Mouse (Mus musculus) embryo, embryonic 10 days (tissue): Measurements from ENCODE around the gene Tbc1d10b.
"Not testable (repeated sequence)": the region's sequence is repeated elsewhere in the genome, so short reads cannot be mapped to it uniquely, and the experiment has no call there.

Experiments
- DNase-seq: peaks from one replicate; pipeline ENCODE4 v3.0.0-alpha.2; 2015; ENCODE audit warnings: low spot score

Gene Tbc1d10b

DNA sequence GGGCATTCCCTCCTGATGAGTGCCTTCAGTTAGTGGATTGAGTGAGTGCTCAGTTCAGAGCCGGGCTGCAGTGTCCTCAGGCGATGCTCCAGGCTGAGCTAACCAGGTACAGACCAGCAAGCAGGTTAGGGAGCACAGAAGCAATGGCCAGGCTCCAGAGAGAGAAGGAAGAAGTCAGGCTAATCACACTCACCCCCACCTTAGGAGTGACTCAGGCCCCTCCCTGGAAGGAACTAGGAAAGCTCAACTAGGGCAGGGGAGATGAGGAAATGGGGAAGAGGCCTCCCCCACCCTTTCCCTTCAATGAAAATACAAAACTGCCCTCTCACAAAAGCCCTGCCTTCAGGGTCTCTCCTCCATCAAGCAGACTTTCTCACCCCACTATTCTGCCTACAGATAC, 1.7 kb downstream of the Tbc1d10b start:
- no peak for DNase-seq

DNA sequence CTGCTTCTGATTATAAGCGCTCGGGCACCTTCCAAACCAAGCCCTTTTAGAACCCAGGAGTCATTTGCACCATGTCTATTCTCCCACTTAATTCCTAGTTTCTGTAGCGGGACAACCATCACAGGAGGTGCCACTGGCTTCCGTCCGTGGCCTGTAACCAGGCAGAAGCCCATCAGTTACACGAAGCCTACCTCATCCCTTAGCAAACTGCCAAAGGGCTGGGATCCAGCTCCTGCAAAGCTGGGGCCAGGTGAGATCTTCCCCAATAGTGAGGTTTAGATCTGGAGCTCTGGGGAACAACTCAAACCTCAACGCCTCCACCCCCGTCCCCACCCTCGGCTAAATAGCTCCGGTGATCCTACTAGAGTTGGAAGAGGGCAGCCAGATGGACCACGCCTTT, 11.8 kb downstream of the Tbc1d10b start:
- no peak for DNase-seq

DNA sequence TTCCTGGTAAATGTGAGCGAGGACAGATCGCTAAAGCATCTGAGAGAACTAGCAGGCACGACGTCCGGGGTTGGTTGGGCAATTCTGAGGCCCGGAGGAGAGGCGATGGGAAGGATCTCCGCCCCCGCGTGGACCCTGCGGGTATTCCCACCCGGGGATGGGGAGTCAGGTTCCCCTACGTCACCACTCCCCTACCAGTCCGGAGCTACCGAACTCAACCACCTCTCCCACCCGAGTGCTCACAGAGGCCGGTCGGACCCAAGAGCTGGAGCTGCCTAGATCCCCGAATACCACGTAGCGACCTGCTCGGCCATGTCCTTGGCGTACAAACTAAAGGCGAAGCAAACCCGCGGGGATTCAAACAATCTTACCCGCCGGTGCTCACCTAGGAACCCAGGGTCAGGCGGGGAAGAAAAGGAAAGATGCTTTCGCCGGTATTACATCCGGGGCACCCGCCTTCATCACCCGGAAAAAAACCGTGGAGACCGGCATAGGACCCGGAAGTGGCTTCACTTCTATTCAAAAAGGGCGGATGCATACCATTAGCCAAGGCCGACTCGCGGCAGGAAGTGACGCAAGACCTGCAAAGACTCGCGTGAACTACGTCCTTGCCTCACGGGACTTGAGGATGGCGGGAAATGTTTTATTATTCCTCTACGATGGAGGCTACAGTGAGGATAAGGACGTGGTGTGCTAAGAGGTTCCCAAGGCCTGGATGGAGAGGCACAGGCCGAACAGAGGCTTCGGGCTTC, 12.5 kb downstream of the Tbc1d10b start, which contains the start of gene Cd2bp2:
Cd2bp2 (minus strand) TSS at position 507 of the 752 bp plus-strand sequence.
- peak; percentile 99 for DNase-seq

DNA sequence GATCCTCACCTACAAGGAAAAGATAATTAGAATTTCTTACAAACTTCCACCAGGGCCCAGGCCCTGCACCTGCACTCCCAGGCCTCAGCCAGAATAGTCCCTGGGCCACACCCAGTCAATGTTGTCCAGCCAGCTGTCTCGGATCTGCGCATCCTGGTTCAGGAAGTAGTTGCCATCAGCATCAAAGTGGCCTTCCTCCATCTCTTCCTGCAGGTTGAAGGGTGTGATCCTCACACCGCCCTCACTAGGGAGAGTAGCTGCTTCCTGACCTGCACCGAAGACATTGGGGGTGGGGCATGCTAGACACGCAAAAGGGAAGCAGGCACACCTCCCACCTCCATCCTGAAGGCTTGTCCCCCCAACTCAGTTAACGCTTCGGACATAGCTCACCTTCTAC, 13.6 kb downstream of the Tbc1d10b start:
- no peak for DNase-seq

DNA sequence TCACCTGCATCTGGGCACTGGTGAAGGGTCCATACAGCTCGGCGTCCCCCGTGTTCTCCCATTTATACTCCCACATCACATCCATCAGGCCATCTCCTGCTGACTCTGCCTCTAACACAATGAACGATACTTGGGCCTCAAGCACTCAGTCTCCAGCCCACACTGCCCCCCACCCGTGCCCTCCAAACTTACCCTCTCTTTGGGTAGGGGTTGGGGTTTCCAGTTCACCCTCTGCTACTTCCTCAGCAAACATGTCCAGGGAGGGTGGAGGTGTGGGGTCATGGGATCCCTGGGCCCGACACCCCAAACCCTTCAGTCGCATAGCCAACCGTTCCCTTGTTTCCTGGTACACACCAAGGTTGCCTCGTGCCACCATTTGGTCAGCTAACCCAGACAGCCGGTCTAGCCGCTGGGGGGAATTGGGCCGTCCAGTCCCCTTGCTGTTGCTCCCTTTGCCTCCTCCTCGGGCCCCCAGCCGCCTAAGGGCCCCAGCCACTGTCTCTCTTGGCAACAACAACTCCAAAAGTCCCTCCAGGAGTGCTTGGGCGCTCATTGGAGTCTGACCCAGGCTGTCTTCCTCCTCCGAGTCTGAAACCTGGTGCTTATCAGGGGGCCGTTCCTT, 14.1 kb downstream of the Tbc1d10b start:
- no peak for DNase-seq

DNA sequence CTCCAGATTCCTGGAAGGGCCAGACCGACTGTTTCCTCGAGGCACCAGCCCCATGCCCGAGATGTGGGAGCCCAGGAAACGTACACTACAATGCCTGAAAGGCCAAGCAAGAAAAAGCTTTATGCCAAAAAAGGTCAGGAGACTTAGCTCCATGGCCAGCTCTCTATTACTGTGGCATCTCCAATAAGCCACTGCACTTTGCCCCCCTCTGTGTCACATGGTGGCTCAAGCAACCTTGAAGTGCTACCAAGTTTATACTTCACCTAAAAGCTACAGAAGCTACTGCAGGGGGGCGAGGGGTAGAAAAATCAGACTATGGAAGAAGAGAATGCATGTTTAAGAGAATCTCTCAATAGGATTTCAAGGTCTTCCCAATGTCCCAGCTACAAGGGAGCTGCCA, 15.3 kb downstream of the Tbc1d10b start:
- DNase-seq, result no peak

DNA sequence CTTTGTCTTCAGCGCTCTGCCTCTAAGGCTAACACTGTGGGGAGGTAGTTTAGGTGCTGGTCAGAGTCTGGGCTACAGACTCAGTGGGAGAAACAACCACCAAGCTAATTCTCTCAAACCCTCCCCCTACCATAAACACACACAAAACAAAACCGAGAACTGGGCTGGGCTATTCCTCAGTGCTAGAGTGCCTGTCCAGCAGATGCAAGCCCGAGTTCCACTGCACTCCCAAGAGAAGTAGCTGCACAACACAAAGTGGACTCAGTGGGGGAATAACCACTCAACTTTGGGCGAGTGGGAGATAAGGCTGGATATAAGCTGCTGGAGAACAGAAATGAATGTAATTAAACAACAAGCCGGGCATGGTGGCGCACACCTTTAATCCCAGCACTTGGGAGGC, 17.6 kb downstream of the Tbc1d10b start:
- no peak for DNase-seq

DNA sequence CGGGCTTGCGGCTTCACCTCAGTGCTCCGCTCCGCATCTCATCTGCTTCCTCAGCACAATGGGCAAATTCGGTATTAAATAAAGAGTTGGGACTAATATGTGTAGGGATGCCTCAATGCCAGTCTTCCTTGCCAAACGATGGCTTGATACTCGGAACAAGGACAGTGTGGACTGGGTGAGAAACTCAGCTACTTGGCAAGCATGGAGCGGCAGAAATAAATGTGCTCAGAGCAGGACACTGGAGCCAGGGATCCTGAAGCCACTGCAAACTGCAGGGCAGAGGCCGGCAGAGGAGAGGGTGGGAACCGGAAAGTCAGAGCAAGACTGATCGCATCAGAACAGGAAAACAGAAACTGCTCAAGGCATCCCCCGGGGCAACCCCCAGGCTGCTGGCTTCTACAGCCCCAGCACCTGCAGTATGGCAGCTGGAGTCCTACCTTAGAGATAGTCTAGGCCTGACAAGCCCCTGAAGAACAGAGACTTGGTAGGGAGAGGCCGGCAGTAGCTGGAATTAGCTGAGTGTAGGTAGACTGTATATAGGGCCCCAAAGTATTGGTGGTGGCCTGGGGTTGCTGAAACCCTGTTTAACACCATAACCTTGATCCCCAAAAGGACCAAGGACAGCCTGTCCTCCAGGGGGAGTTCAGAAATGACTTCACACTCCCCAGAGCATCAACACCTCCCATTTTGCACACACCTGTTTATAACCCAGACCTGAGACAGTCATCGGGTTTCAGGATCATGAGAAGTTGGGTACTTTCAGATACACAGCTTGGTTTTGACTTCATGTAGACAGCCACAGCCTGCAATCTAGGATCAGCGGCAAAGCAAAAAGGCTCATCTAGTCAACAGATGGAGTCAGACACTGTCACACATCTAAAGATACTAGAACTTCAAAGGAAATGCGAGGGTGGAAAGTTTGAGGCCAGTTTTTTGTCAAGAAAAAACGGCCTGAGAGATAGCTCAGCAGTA, 19.7 kb downstream of the Tbc1d10b start:
- no peak for DNase-seq

DNA sequence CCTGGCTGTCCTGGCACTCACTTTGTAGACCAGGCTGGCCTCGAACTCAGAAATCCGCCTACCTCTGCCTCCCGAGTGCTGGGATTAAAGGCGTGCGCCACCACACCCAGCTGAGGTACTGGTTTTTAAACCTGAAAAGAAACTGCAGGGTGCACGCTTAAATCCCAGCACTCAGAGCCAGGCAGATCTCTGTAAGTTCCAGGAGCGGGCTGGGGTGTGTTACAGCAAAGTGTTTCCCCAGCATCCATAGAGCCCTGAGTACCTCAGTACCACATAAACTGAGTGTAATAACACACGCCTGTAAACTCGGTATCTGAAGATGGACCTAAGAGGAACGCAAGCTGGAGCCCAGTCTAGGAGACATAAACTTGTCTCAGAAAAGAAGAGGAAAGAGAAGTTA, 20.9 kb downstream of the Tbc1d10b start:
- DNase-seq, result no peak

DNA sequence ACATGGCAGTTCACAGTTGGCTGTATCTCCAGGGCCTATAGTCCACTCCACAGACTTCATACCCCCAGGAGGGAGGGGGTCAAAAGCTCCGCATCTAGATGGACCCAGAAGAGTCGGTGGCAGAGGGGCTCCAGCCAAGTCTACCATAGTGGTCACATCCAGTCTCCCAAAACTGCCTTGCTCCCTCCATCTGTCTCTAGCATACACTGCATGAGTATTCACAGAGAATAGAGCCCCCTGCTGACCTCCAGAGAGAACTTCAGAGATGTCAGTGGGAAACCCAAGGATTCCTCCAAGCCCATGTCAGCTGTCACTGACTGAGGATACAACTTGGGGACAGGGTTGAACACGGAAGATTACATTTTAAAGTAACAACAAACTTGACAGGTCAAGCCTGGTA, 22.7 kb downstream of the Tbc1d10b start:
- DNase-seq, result peak; percentile 39

DNA sequence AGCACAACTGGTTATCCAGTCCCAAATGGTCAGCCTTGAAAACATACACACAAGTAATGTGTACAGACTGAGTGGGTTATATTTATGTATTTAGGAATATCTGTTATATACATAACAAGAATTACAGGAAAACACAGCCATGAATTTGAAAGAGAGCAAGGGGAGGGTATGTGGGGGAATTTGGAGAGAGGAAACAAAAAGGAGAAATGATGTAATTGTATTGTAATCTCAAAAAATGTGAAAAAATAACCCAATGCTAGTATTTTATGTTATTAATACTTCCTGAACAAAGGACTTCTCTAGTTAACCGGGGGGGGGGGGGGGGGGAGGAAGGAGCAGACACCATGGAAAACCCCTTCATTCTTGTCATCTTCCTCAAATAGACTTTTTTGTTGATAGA, 23.5 kb downstream of the Tbc1d10b start:
- DNase-seq, result no peak

DNA sequence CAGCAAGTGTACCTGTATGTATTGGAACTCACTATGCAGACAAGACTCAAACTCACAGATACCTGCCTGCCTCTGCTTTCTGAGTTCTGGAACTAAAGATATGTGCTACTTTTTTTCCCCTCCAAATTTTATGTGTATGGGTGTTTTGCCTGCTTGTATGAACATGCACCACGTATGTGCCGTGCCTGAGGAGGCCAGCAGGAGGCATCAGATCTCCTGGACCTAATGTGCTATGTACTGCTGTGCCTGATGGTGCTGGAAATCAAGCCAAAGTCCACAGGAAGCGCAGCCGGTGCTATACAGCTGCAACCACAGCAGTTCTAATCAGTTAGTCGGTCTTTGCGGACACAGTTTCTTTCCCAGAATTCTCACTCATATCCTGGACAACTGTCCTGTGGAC, 24.4 kb downstream of the Tbc1d10b start:
- DNase-seq, result peak; percentile 37

DNA sequence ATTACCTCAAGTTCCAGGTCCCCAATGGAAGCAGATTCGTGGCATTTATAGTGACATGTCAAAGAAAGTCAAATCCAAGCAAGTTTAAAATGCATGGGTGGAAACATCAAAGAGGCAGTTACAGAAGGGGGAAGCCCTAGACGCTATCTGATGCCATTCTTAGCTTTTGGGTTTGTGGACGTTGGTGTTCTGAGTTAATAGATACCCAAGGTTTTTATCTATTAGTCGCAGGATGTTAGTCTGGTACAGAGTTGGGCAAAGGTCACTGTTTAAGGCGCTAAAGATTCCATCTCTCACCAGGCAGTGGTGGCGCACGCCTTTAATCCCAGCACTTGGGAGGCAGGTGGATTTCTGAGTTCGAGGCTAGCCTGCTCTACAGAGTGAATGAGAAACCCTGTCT, 24.9 kb downstream of the Tbc1d10b start:
- no peak for DNase-seq

DNA sequence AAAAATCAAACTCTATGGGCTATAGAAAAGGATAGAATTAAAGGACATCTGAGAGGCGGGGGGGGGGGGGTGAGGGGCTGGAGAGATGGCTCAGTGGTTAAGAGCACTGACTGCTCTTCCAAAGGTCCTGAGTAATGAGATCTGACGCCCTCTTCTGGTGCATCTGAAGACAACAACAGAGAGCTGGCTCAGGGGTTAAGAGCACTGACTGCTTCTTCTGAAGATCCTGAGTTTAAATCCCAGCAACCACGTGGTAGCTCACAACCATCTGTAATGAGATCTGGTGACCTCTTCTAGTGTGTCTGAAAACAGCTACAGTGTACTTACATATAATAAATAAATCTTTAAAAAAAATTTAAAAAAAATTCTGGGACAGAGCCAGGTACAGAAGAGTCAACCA, 26.5 kb downstream of the Tbc1d10b start:
- DNase-seq, result not testable (repeated sequence)

DNA sequence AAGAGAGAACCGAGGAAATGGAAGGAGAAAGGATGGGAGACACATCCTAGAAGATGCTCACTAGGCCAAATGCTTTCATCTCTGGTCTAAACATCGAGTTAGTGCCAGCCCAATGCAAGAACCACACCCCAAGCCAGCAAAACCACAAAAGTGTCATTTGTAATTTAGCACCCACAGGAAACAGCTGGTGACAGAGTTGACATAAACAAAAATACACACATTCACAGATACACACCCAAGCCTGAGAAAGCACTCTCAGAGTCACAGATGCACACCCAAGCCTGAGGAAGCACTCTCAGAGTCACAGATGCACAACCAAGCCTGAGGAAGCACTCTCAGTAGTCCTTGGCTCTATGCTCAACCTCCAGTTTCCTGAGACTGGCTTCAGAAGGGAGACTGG, 27.5 kb downstream of the Tbc1d10b start:
- no peak for DNase-seq

DNA sequence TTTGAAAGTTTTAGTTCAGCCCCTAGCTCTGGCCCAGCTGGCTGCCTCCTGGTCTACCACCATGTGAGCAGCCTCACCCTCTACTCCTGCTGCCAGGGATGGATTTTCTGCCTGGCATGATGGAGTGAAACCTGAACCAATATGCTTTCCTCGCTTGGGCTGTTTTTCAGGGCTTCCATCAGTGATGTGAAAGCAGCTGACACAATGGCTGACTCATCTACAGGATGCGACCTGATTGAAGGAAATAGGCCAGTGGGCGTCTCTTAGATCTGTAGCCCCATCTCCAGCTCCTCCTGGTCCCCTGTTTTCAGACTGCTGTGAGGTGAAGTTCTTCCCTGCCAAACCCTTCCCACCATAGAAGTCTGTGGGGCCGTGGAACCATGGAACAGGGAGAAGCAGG, 31.3 kb downstream of the Tbc1d10b start:
- DNase-seq, result no peak

DNA sequence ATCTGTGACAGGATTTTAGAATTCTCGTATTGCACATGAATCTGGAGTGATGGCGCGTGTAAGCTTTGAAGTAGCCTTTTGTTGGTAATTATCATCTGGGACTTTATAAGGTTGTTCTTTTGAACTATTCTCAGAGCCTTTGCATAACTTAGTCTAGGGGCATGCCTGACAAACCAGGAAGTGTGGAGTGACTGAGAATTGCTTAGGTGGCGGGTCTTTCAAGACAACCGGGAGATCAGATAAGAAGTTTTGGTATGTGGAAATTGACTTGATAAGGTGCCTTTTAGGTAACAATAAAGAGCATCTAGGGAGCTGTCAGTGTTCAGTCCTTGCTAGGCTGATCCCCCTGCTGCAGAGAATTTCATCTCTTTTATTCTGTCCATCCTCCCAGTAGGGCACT, 41.8 kb downstream of the Tbc1d10b start:
- no peak for DNase-seq

DNA sequence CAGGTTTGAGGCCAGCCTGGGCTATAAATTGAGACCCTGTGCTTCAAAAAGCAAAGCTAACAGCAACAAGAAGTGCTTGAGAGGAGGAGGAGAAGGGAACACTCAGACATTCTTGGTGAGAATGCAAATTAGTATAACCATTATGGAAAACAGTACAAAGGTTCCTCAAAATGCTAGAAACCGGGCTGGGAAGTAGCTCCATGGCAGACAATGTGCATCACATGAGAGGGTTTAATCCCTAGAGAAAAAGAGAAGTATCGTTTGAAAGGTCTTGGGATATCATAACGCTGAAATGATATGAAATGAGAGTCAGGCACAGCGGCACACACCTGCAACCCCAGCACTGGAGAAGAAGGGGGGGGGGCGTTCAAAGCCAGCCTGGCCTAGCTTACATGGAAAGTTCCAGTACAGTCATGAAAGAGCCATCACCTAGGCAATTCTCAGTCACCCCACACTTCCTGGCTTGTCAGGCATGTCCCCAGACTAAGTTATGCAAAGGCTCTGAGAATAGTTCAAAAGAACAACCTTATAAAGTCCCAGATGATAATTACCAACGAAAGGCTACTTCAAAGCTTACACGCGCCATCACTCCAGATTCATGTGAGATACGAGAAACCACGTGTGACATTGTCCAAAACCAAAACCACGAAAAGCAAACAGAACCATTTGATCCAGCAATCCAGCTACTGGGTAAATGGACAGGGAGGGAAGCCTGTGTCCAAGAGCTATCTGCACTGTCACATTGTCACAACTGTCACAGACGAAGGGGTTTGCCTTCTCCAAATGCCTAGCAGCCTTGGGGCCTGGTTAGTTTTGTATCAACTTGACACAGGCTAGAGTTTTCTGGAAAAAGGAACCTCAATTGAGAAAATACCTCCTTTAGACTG, 42.4 kb downstream of the Tbc1d10b start:
- DNase-seq, result no peak

DNA sequence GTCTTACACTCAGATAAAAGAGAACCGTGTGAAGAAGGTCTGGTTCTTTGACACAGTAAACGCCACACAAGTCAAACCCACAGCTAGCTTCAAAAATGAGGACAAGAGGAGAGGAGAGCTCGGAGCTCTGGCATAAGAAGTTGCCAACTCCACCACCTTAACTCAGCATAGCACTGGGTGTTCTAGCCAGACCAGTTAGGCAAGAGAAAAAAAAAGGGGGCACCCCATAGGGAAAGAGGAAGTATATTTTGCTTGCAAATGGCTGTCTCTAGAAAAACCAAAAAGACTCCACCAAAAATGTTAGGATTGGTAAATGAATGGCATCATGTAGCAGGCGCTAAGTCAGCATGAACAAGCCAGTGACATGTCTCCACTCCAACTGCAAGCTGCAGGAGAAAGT, 44.3 kb downstream of the Tbc1d10b start:
- DNase-seq, result no peak

DNA sequence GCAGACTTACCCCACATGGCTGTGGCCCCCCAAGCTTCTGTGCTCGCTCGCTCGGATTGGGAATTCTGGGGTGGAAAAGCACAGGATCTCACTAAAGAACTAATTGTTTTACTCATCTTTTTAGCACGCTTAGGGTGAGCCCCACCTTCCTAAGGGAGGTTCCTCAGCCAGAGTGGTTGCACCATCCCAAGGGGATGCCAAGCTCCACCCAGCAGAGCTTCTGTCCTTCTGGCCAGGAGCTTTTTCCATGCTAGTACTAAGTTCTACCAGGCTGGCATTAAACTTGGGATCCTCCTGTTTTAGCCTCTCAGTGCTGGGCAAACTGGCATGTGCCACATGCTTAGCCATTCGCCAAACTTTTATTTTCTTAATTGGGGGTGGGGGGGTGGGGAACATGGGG, 45.7 kb downstream of the Tbc1d10b start:
- DNase-seq, result no peak

DNA sequence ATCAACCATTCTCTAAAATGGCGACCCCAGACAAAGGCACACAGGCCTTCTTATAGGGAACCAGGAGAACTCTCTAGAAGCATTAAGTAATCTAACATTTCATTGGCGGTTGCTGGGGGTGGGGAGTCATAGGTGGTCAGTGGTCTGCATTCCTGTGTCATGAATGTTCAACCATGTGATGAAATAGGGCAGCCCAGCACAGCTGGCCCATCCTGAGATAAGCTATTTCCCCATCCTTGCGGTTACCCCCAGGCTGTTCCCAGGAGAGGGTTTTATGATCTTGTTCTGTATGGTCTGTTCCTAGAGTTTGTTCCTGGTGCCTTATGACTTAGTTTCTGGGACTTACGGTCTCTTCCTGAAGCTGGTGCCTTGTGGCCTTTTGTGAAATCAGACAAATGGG, 50.7 kb downstream of the Tbc1d10b start:
- DNase-seq, result no peak

DNA sequence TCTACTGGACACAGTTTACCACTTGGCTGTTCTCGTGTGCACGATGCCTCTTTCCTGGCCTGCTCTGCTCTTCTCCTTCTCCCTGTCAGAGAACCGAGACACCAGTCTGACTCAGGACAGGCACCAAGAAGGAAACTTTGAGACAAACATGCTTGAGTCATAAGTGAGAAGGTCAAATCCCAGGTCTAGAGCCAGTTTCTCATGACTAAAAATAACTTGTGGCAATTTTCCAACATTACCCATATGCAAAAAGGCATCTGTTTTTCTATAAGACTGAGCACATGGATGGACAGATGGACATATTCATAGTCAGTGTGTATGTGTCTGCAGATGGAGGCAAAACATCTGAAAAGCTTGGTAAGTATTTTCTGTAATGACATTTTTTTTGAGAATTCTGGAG, 54.8 kb downstream of the Tbc1d10b start:
- no peak for DNase-seq
